Mouse (Mus musculus) liver, embryonic 13.5 days (tissue): Measurements from ENCODE around the gene Prokr2. TPM values are rescaled to one million over a fixed set of nuclear protein-coding genes. Genes with fewer than 3 reads are reported as not detected.

ENCODE experiments used
- ATAC-seq: fragments of 200-750 bp; cut with Nextera tagmentation; 2 replicates; pipeline ENCODE4 v1.8.0; 2017; ENCODE audit warnings: low read depth, mild to moderate bottlenecking, moderate number of reproducible peaks, moderate library complexity
- DNase-seq: peaks from one replicate; pipeline ENCODE4 v3.0.0; 2022
- H3K27ac ChIP-seq: fragments of 300-500 bp; sonication (generic); 2 replicates; pipeline ENCODE4 v1.5.1; 2015; ENCODE audit warnings: moderate library complexity, mild to moderate bottlenecking, inconsistent platforms
- H3K27me3 ChIP-seq: fragments of 300-500 bp; sonication (generic); 2 replicates; pipeline ENCODE4 v1.6.1; 2015; ENCODE audit warnings: mild to moderate bottlenecking, inconsistent platforms
- H3K36me3 ChIP-seq: fragments of 300-500 bp; sonication (generic); 2 replicates; pipeline ENCODE4 v1.6.1; 2015; ENCODE audit warnings: mild to moderate bottlenecking, inconsistent platforms
- H3K4me1 ChIP-seq: fragments of 300-500 bp; sonication (generic); replicated peaks from 2 replicates; pipeline ENCODE4 v1.6.1; 2015; ENCODE audit warnings: inconsistent platforms
- H3K4me2 ChIP-seq: fragments of 300-500 bp; sonication (generic); 2 replicates; pipeline ENCODE4 v1.6.1; 2015; ENCODE audit warnings: inconsistent platforms, mild to moderate bottlenecking, moderate library complexity
- H3K4me3 ChIP-seq: fragments of 300-500 bp; sonication (generic); replicated peaks from 2 replicates; pipeline ENCODE4 v1.5.1; 2015; ENCODE audit warnings: mild to moderate bottlenecking, inconsistent platforms
- H3K9ac ChIP-seq: fragments of 300-500 bp; sonication (generic); 2 replicates; pipeline ENCODE4 v1.6.1; 2015; ENCODE audit warnings: mild to moderate bottlenecking, inconsistent platforms
- H3K9me3 ChIP-seq: fragments of 300-500 bp; sonication (generic); replicated peaks from 2 replicates; pipeline ENCODE4 v1.6.1; 2016; ENCODE audit warnings: inconsistent platforms
- WGBS: fragments of 180-500 bp; shearing (Covaris S2); methylation state at CpG from one replicate; pipeline ENCODE4 v1.1.7; 2015; ENCODE audit not compliant: insufficient replicate concordance; 5-methylcytosine and 5-hydroxymethylcytosine counted together
- polyA plus RNA-seq: library from polyadenylated mRNA; unstranded; fragments of >200 nt; fragmentation: Nextera tagmentation; extraction: Ambion mirVana; gene quantifications from 2 replicates; pipeline ENCODE4 v1.2.1, GENCODE M21; 2015

The Prokr2 gene
- polyA plus RNA-seq, 1 experiment from 2014 or later = 0.20 TPM

GRCm38 (mm10) chr2:132384511-132385193 is 595 bp downstream of the Prokr2 start:
- DNase-seq (no peak), ATAC-seq (no peak)
- 2% methylated on average over 31 of the region's 31 CpGs for WGBS
- no peak overlapping the region for H3K27ac ChIP-seq
- H3K27me3 ChIP-seq = peaks cover 53% of the 10 kb centered on the region
- peak overlapping the region; percentile 48 for H3K4me3 ChIP-seq
- peak overlapping the region; percentile 67 for H3K4me2 ChIP-seq
- no peak overlapping the region for H3K9ac ChIP-seq
- no peaks in the 10 kb centered on the region for H3K9me3 ChIP-seq
- H3K4me1 ChIP-seq = 0 out of 2 replicates have a peak, but pooled peaks cover 7% of the 10 kb centered on the region
- no peaks in the 10 kb centered on the region for H3K36me3 ChIP-seq

DNA sequence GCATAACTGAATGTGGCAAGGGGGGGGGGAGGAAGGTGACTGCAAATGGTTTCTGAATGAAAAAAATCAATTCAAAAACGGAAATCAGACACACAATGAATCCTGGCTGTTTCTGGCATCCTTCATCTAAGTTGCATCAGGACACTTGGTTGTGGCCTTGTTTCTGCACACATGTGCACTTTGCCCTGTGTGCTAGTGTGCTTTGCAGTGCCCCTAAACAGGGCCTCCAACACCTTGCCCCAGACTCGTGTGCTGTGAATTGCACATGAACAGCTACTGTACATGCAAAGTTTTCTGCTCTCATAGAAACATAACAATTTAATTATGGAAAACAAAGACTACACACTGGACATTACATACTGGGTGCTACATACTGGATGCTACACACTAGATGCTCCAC is 2.9 kb downstream of the Prokr2 start:
- DNase-seq (no peak), ATAC-seq (no peak)
- no peak overlapping the region for H3K9ac ChIP-seq
- H3K4me1 ChIP-seq = 0 out of 2 replicates have a peak, but pooled peaks cover 7% of the 10 kb centered on the region
- H3K4me3 ChIP-seq = no peak overlapping the region
- no peaks in the 10 kb centered on the region for H3K36me3 ChIP-seq
- no peak overlapping the region for H3K4me2 ChIP-seq
- H3K9me3 ChIP-seq = no peaks in the 10 kb centered on the region
- 41% methylated on average over 2 of the region's 2 CpGs for WGBS
- H3K27ac ChIP-seq = no peak overlapping the region
- H3K27me3 ChIP-seq = peaks cover 47% of the 10 kb centered on the region

GRCm38 (mm10) chr2:132379690-132380089 is 5.6 kb downstream of the Prokr2 start:
- H3K36me3 ChIP-seq = no peaks in the 10 kb centered on the region
- H3K4me2 ChIP-seq = no peak overlapping the region
- no peak overlapping the region for H3K27ac ChIP-seq
- peaks cover 23% of the 10 kb centered on the region for H3K27me3 ChIP-seq
- WGBS = 40% methylated on average over 4 of the region's 4 CpGs
- no peak for DNase-seq
- H3K4me3 ChIP-seq = no peak overlapping the region
- no peaks in the 10 kb centered on the region for H3K4me1 ChIP-seq
- no peak overlapping the region for H3K9ac ChIP-seq
- no peak for ATAC-seq
- no peaks in the 10 kb centered on the region for H3K9me3 ChIP-seq

DNA sequence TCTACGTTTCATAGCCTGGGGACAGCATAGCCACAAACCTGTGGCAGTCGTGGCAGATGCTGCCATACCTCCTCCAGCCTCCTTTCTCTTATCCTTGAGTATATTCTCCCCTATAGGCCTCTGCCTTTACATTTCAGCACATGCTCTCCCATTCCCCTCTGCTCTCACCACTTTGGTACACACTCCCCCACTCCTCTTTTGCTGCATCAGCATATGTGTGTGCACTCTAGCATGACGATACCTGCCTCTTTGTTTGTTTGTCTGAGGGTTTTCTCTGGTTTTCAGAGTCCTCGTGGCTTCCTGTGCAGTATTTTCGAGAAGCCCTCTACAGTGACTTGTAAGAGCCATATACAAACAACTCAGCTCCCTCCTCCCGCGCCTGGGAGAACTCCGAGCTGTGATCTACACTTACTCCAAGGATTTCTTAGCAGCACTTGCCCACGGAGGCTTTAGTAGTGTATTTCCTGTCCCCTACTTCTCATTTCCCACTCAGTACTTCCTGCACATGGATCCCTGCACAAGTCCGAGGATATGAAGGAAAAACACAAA is 6.6 kb downstream of the Prokr2 start:
- no peak for ATAC-seq

DNA sequence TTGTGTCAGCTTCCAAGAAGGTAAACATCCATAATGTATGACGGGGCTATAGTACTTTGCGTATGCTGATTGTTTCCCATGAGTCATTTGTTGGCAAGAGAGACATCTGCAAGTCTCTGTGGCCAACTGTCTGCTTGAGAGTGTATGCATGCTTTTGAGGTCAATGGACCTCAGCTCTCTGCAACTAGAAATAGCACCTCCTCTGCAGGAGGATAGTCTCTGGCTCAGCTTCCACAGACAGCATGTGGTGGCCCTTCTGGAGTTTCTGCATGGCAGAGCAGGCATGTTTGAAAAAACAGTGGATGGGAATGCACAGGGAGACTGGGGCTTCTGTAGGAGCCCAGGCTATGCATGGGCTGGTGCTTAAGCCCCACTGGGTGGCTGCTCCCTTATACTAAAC is 7.8 kb downstream of the Prokr2 start:
- ATAC-seq = no peak
- no peak overlapping the region for H3K4me2 ChIP-seq
- H3K4me1 ChIP-seq = no peaks in the 10 kb centered on the region
- H3K27me3 ChIP-seq = peaks cover 4% of the 10 kb centered on the region; the same call in 1 of the 2 replicates
- H3K9ac ChIP-seq = no peak overlapping the region
- no peak overlapping the region for H3K27ac ChIP-seq
- H3K9me3 ChIP-seq = no peaks in the 10 kb centered on the region
- H3K36me3 ChIP-seq = no peaks in the 10 kb centered on the region
- no peak for DNase-seq
- WGBS = 71% methylated on average over 2 of the region's 2 CpGs
- H3K4me3 ChIP-seq = no peak overlapping the region

More for the DNA sequence above, 6.6 kb downstream of the Prokr2 start:
- Histone ChIP-seq H3K36me3 (no peaks in the 10 kb centered on the region), H3K4me2 (no peak overlapping the region), H3K9me3 (no peaks in the 10 kb centered on the region), H3K4me3 (no peak overlapping the region), H3K27me3 (peaks cover 15% of the 10 kb centered on the region), H3K4me1 (no peaks in the 10 kb centered on the region), H3K9ac (no peak overlapping the region), H3K27ac (no peak overlapping the region)
- WGBS = 43% methylated on average over 10 of the region's 10 CpGs
- no peak for DNase-seq

DNA sequence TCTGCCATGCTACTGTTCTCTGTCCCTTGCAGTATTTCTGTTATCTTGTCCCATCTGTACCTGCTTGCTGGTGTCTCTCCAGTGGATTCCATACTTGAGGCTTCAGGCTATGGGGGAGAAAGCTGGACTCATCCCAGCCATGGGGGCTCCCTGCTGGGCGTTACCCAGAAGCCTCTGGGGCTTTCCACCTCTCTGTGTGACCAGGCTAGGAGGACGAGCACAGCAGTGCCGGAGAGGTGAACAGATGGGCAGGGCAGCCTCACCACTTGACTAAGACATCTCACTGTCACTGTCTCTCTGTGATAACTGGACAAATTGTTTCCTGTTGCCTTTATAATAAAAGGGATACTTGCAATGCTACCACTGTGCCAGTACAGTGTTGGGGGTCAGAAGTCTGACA is 9.5 kb downstream of the Prokr2 start:
- H3K4me3 ChIP-seq = no peak overlapping the region
- H3K36me3 ChIP-seq = no peaks in the 10 kb centered on the region
- H3K9ac ChIP-seq = no peak overlapping the region
- H3K4me1 ChIP-seq = no peaks in the 10 kb centered on the region
- 52% methylated on average over 3 of the region's 3 CpGs for WGBS
- no peak overlapping the region for H3K27ac ChIP-seq
- no peak for ATAC-seq
- no peaks in the 10 kb centered on the region for H3K27me3 ChIP-seq
- H3K9me3 ChIP-seq = no peaks in the 10 kb centered on the region
- H3K4me2 ChIP-seq = no peak overlapping the region
- no peak for DNase-seq

GRCm38 (mm10) chr2:132375135-132375534 is 10.1 kb downstream of the Prokr2 start:
- H3K4me3 ChIP-seq = no peak overlapping the region
- ATAC-seq = no peak
- H3K9me3 ChIP-seq = no peaks in the 10 kb centered on the region
- no peak overlapping the region for H3K9ac ChIP-seq
- no peak overlapping the region for H3K27ac ChIP-seq
- no peaks in the 10 kb centered on the region for H3K4me1 ChIP-seq
- no peak for DNase-seq
- WGBS = 65% methylated on average over 9 of the region's 9 CpGs
- H3K27me3 ChIP-seq = no peaks in the 10 kb centered on the region
- H3K4me2 ChIP-seq = no peak overlapping the region
- no peaks in the 10 kb centered on the region for H3K36me3 ChIP-seq

- ATAC-seq = no peak
- Histone ChIP-seq H3K4me2 (no peak overlapping the region), H3K4me1 (no peaks in the 10 kb centered on the region), H3K9me3 (no peaks in the 10 kb centered on the region), H3K27me3 (no peaks in the 10 kb centered on the region), H3K4me3 (no peak overlapping the region), H3K36me3 (no peaks in the 10 kb centered on the region), H3K27ac (no peak overlapping the region), H3K9ac (no peak overlapping the region)
- WGBS = 29% methylated on average over 17 of the region's 17 CpGs
- DNase-seq = no peak
Observed at GRCm38 (mm10) chr2:132373748-132374147, 11.5 kb downstream of the Prokr2 start.

DNA sequence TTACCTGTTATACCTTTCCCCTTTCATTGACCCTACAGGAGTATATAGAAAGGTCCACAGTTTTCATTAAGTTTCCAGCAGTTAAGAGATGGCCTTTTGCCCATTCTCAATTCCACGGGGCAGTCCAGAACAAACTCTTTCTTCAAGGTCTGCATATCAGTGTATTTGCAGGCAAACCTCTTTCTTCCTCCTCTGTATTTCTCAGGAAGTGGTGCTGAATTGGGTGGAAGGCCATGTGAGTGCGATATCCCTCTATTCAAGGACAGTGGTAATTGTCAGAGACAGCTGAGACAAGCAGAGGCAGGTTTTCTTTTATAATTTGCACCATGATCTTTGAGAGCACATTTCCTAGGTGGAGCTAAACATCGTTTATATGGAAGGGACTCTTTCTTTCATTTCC is 16.8 kb downstream of the Prokr2 start:
- 29% methylated on average over 3 of the region's 3 CpGs for WGBS
- no peak overlapping the region for H3K4me3 ChIP-seq
- H3K27me3 ChIP-seq = no peaks in the 10 kb centered on the region
- no peaks in the 10 kb centered on the region for H3K9me3 ChIP-seq
- no peak overlapping the region for H3K9ac ChIP-seq
- DNase-seq (no peak), ATAC-seq (no peak)
- no peak overlapping the region for H3K4me2 ChIP-seq
- no peaks in the 10 kb centered on the region for H3K4me1 ChIP-seq
- H3K27ac ChIP-seq = no peak overlapping the region
- no peaks in the 10 kb centered on the region for H3K36me3 ChIP-seq

DNA sequence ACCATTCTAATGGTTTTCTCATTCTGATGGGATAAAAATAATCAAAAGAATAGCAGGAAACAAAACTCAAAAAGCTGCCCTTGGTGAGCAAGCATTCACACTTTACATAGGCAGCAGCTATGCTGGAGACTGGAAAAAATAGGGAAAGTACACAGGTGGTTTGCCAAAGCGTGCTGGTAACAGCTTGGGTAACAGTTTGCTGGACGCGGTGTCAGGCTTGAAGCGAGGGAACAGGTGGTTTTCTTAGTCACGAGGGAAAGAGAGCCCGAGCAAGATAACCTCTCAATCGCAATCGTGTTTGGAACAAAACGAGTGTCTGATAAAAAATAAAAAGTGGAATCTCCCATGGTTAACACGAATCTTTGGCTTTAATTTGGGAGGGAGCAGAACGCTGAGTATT is 41.4 kb downstream of the Prokr2 start:
- Histone ChIP-seq H3K9me3 (no peaks in the 10 kb centered on the region), H3K9ac (no peak overlapping the region), H3K27me3 (no peaks in the 10 kb centered on the region), H3K4me1 (no peaks in the 10 kb centered on the region), H3K4me3 (no peak overlapping the region), H3K36me3 (no peaks in the 10 kb centered on the region), H3K4me2 (no peak overlapping the region), H3K27ac (no peak overlapping the region)
- DNase-seq (no peak), ATAC-seq (no peak)
- 73% methylated on average over 11 of the region's 11 CpGs for WGBS

DNA sequence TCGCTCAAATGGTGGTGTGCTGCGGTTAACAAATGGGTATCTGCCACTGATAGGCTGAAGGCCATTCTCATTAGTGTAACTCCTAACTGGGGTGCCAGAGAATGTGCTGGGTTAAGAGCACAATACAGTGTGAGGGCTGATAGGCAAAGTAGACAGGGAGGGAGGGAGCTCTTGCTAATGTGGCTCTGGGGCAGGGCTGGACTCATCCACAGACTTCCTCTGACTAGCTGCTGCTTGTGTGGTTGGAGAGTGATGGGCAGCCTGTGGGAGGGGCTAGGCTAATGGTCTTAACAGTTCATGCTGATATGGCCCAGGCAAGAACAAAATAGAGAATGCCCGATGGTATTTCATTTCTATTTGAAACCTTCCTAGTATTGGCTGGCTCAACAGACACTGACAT is 44.0 kb downstream of the Prokr2 start:
- no peak overlapping the region for H3K4me3 ChIP-seq
- no peak overlapping the region for H3K27ac ChIP-seq
- 61% methylated on average over 3 of the region's 3 CpGs for WGBS
- no peak for DNase-seq
- H3K36me3 ChIP-seq = no peaks in the 10 kb centered on the region
- no peaks in the 10 kb centered on the region for H3K27me3 ChIP-seq
- H3K9ac ChIP-seq = no peak overlapping the region
- ATAC-seq = peak; percentile 53; the same call in 1 of the 2 replicates
- no peaks in the 10 kb centered on the region for H3K9me3 ChIP-seq
- no peak overlapping the region for H3K4me2 ChIP-seq
- no peaks in the 10 kb centered on the region for H3K4me1 ChIP-seq

DNA sequence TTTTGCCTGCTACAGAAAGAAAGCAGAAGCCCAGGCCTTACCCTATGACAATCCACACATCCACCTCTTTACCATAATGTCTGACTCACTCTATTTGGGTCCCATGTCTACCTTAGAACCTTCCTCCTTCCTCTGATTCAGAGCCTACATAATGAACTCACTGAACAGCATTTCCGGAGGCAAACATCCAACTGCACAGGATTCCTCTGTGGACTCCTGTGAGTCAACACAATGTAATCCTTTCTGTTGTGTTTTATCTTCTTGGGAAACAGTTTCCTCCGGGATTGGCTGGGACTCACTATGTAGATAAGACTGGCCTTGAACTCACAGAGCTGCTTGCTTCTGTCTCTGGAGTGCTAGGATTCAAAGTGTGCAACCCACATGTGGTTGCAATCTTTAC is 44.9 kb downstream of the Prokr2 start:
- no peaks in the 10 kb centered on the region for H3K4me1 ChIP-seq
- no peaks in the 10 kb centered on the region for H3K36me3 ChIP-seq
- 43% methylated on average over 2 of the region's 2 CpGs for WGBS
- H3K9me3 ChIP-seq = no peaks in the 10 kb centered on the region
- DNase-seq (no peak), ATAC-seq (0 out of 2 replicates have a peak, but pooled peaks have one; percentile 18)
- no peak overlapping the region for H3K4me2 ChIP-seq
- H3K9ac ChIP-seq = no peak overlapping the region
- no peak overlapping the region for H3K27ac ChIP-seq
- H3K27me3 ChIP-seq = no peaks in the 10 kb centered on the region
- H3K4me3 ChIP-seq = no peak overlapping the region
